Mouse (Mus musculus) urinary bladder, postnatal 0 days (tissue): Measurements from ENCODE around the gene Ctbp2. TPM values are rescaled to one million over a fixed set of nuclear protein-coding genes. Genes with fewer than 3 reads are reported as not detected.

Experiments used
- polyA plus RNA-seq: library from polyadenylated mRNA; unstranded; fragments of >200 nt; fragmentation: Nextera tagmentation; extraction: Ambion mirVana; gene quantifications from 2 replicates; pipeline ENCODE4 v1.2.1, GENCODE M21; 2015

Gene Ctbp2
- polyA plus RNA-seq = 85.1 and 103 TPM in 2 replicates

DNA sequence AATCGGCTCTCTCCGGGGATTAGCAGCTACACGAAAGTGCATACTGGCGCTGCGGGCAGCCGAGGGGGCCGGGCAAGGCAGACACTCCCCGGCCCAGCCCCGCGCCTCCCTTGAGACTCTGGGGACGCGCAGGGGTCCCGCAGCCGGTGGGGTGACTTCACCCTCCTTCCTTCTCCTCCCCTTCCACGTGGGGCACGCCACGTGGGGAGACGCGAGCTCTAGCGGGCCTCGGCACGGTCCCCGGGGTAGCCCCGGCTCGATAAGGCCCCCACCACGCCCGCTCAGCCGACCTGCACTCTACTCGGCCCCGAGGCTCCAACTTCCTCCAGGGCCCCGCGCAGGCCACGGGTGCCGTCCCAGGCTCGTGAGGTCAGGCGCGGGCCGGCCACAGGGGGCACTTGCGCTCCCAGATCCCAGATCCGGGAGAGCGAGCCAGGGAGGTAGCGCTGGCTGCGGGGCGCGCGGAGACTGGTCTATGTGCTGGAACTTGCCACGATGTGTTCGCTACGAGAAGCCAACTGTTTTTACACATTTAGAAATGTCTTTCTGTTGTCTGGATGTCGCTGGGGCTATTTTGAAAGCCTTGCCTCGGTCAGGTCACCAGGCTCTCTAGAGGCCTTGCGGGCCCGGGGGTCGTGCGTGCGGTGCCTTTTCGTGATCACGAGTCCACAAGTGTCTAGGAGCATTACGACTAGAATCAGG is at the start of gene Ctbp2:
Gene Ctbp2, minus strand, starts transcription at position 356 of the 702 bp plus-strand sequence.

DNA sequence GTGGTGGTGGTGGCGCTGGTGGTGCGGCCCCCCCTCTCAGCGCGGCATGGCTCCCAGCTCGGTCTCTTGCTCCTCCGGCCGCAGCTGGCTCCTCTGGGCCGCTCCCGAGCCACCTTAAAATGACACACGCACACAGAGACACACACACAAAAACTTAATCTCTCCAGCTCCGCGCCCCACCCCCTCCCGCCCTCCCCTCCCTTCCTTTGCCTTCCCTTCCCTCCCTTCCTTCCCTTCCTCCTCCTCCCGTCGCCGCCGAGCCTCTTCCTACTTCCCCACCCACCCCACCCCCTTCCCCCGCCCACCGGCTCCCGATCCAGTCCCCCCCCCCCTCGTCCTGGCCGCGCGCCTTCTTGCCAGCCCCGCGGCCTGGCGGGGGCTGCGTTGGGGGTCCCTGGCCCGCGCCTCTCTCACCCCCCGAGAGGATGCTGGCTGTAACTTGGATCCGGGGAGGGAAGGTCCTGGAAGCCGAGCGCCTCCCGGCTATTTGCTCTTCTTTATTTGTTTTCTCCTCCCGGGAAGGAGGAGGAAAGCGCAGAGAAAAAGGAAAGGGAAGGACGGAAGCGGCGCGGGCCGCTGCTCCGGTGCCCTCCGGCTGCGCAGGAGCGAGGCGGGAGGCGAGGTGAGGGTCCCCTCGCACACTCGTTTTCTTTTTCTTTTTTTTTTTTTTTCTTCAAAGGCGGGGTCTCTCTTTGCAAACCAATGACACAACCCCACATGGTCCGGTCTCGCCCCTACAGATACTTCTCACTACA is 733 bp downstream of the Ctbp2 start, which contains the start of gene Fgfr2:
Gene Fgfr2, minus strand, starts transcription at position 107 of the 755 bp plus-strand sequence.

Other genes with a start within 250 kb of the Ctbp2 start
- 10.0 and 10.9 TPM in 2 replicates for gene Zranb1, start 193.2 kb downstream of the Ctbp2 start, polyA plus RNA-seq
- 46.6 and 51.7 TPM in 2 replicates for gene Fgfr2, start 1.0 kb downstream of the Ctbp2 start, polyA plus RNA-seq